Mouse (Mus musculus): ENCODE measurements at regions not wholly inside any gene's neighbourhood (a gene's known extent, or its start where the extent isn't known, plus 50 kb on each side); places are given as distances from the start of the nearest gene placed in this dataset.

DNA sequence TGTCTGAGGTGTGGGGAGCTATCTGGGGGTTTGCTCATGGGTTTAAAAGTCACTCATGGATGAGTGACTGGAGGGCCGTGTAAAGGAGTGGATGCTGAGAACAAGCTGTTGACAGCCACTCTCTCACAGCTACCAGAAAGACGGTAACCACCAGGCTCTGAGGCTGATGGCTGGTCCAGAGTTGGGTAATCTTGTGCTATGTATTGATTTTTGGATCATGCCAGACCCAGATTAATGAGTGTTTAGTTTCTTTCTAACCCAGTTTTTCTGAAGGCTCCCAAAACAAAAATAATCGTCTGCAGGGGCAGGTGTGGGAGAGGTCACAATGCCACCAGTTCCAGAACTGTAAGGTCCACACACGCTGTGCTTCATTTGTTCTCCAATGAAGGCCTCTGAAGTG is 144.9 kb downstream of the Gadd45g start:
- no peak for TF ChIP-seq TAL1 (IDR thresholded peaks at IDR 0.05; ENCODE audit: low read length)
- no peak for TF ChIP-seq GATA1 (IDR thresholded peaks at IDR 0.05; ENCODE audit: low read length)

All from erythroblast, embryonic 14.5 days (primary cell).